ENCODE assay signal across 11 mouse cellular contexts in genomic region chr9:124134919-124135318, GRCm38 (mm10). TPM values are rescaled to one million over a fixed set of nuclear protein-coding genes. Genes with fewer than 3 reads are reported as not detected.
DNase-seq lines count a peak whose midpoint lies in the region; ATAC-seq and TF ChIP-seq lines count a peak whose summit lies in the region.
"Not testable (repeated sequence)": the region's sequence is repeated elsewhere in the genome, so short reads cannot be mapped to it uniquely, and the experiment has no call there.
"Had no signal": no experiment of that assay in that cellular context is flagged by ENCODE, and none has a peak within 500 bp of the region (broad histone marks: within the 10 kb centered on the region; RNA-seq: fewer than 3 reads in every experiment).

No protein-coding gene starts in this region.

- 50% methylated on average over 1 of the region's 1 CpGs for WGBS in lung, embryonic 16.5 days
- WGBS in lung, postnatal 0 days, result 75% methylated on average over 1 of the region's 1 CpGs

- H3K9ac ChIP-seq in lung, embryonic 16.5 days (ENCODE audit: low read length); lung, postnatal 0 days (replicated peaks; ENCODE audit: low read depth): not testable (repeated sequence)

- not testable (repeated sequence) for H3K27ac ChIP-seq in lung, embryonic 16.5 days (ENCODE audit: low read length); lung, postnatal 0 days (ENCODE audit: low read length)

- H3K9me3 ChIP-seq in lung, embryonic 16.5 days (ENCODE audit: control insufficient read depth, low read length); lung, postnatal 0 days (ENCODE audit: low read length): not testable (repeated sequence)

- DNase-seq in lung, adult 18-20 months, result peak; percentile 50 to 63
- not testable (repeated sequence) for DNase-seq in lung, postnatal 0 days (ENCODE audit: low spot score)
- peak; percentile 28 for DNase-seq in lung, postnatal 10 days
- DNase-seq in lung, postnatal 14 days, result peak; percentile 38
- DNase-seq in lung, postnatal 25 days (ENCODE audit: low spot score), result peak; percentile 48
- peak; percentile 73 for DNase-seq in lung, postnatal 36 days
- peak; percentile 32 to 44 for DNase-seq in lung, postnatal 4 days

- not testable (repeated sequence) for TF ChIP-seq CTCF in lung, postnatal 0 days (IDR thresholded peaks at IDR 0.05)

- TF ChIP-seq EP300 in lung, postnatal 0 days (IDR thresholded peaks at IDR 0.05), result peak; percentile 31; the same call in 1 of the 2 replicates

- H3K4me3 ChIP-seq in lung, embryonic 16.5 days (ENCODE audit: low read length); lung, postnatal 0 days (ENCODE audit: low read depth, low read length): not testable (repeated sequence)

- H3K27me3 ChIP-seq in lung, embryonic 16.5 days (ENCODE audit: control insufficient read depth, insufficient read depth, low read depth, low read length); lung, postnatal 0 days (replicated peaks; ENCODE audit: insufficient read depth, low read length): not testable (repeated sequence)

- not testable (repeated sequence) for H3K4me1 ChIP-seq in lung, embryonic 16.5 days (replicated peaks; ENCODE audit: control insufficient read depth, insufficient read depth, low read length); lung, postnatal 0 days (ENCODE audit: insufficient read depth, low read depth, low read length)

- not testable (repeated sequence) for H3K36me3 ChIP-seq in lung, embryonic 16.5 days (ENCODE audit: control insufficient read depth, insufficient read depth, low read length); lung, postnatal 0 days (ENCODE audit: insufficient read depth, low read length)

- ATAC-seq in lung, embryonic 16.5 days (ENCODE audit: low read depth), result 0 out of 2 replicates have a peak, but pooled peaks have one; percentile 43
- ATAC-seq in lung, postnatal 0 days, result peak; percentile 57; the same call in 1 of the 2 replicates

- not testable (repeated sequence) for H3K4me2 ChIP-seq in lung, embryonic 16.5 days (ENCODE audit: low read depth, low read length); lung, postnatal 0 days (replicated peaks; ENCODE audit: low read depth, low read length)

RNA-seq across cellular contexts. Expression of gene Ccr5, which starts 13.6 kb away (rescaled TPM):
- 0.91 and 1.8 TPM in 2 replicates for polyA plus RNA-seq in lung, embryonic 16.5 days (2015; fragmentation: Nextera tagmentation; extraction: Ambion mirVana)
- 0.92 and 1.3 TPM in 2 replicates for polyA plus RNA-seq in lung, postnatal 0 days (2015; fragmentation: Nextera tagmentation; extraction: Ambion mirVana)
- polyA plus RNA-seq: C2C12, G1E, Patski had no signal

RNA-seq across cellular contexts. Expression of gene Ccr2, which starts 33.2 kb away (rescaled TPM):
- 8.1 and 9.4 TPM in 2 replicates for polyA plus RNA-seq in lung, embryonic 16.5 days (2015; fragmentation: Nextera tagmentation; extraction: Ambion mirVana)
- 6.7 and 7.8 TPM in 2 replicates for polyA plus RNA-seq in lung, postnatal 0 days (2015; fragmentation: Nextera tagmentation; extraction: Ambion mirVana)
- polyA plus RNA-seq: C2C12, G1E, Patski had no signal
